Mouse (Mus musculus) olfactory bulb, adult 2 months (tissue): ENCODE measurements around the gene Tspan5.

Source experiments
- CTCF ChIP-seq: fragments of 200-500 bp; IDR thresholded peaks from 2 replicates; pipeline ENCODE4 v1.5.1; 2012; ENCODE audit warnings: low read depth, mild to moderate bottlenecking, low read length, moderate library complexity; ENCODE audit not compliant: insufficient read depth
- POLR2A ChIP-seq: fragments of 200-500 bp; IDR thresholded peaks from 2 replicates; pipeline ENCODE4 v1.6.1; 2012; ENCODE audit warnings: mild to moderate bottlenecking, low read depth, low read length, moderate library complexity; ENCODE audit not compliant: insufficient read depth

DNA sequence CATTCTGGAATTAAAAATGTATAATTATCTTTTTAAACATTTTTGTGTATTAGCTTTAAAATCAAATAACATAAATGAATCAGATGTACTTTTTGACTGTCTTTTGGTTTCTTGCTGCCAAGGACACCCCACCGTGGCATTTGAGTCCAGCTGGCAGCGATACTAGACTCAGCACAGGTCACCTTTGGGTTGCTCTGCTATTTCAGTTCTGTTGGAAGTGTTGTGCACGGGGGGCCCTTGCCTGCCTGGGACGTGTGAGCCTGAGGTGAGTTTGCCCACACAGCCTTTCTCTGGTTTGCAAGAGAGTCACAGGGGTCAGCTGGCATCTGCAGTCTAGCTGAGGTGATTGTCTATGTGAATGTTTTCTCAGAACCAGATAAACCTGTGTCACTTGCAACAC is 65.8 kb downstream of the Tspan5 start:
- TF ChIP-seq CTCF = no peak
- TF ChIP-seq POLR2A = no peak
